Mouse (Mus musculus): ENCODE results near the gene Rnf183.

The Rnf183 gene

GRCm38 (mm10) chr4:62379724-62380381, 55.2 kb downstream of the Rnf183 start:
- DNase-seq = no peak

Measured in kidney, postnatal 25 days (tissue).